In genomic region chr5:64663766-64664165, GRCm38 (mm10) we compare ENCODE assay signal across 27 mouse cellular contexts.
A peak's percentile ranks its signal among the peaks of the same experiment; 100 is the strongest.
DNase-seq lines count a peak whose midpoint lies in the region; ATAC-seq and TF ChIP-seq lines count a peak whose summit lies in the region.
"Had no signal": no experiment of that assay in that cellular context is flagged by ENCODE, and none has a peak within 500 bp of the region (broad histone marks: within the 10 kb centered on the region; RNA-seq: fewer than 3 reads in every experiment).

No protein-coding gene starts in this region.

- DNase-seq in kidney, adult 2 months, result peak; percentile 62
- peak; percentile 13 for DNase-seq in kidney, postnatal 14 days
- DNase-seq in adipocyte (ENCODE audit: low spot score), result peak; percentile 7
- no peak for DNase-seq in gastrocnemius, postnatal 36 days
- DNase-seq: adrenal gland, adult 8-10 months; adrenal gland, postnatal 25 days; cerebellum, adult 11-12 months; cerebellum, adult 8-10 months; cerebellum, postnatal 10 days; cerebellum, postnatal 36 days; embryo, embryonic 11 days; gastrocnemius, postnatal 25 days; heart, postnatal 10 days; heart, postnatal 36 days had no signal

- H3K9ac ChIP-seq in kidney, embryonic 14.5 days (ENCODE audit: low read depth, low read length), result no peak overlapping the region
- no peak overlapping the region for H3K9ac ChIP-seq in kidney, embryonic 16.5 days (replicated peaks; ENCODE audit: low read length)
- H3K9ac ChIP-seq: embryonic facial prominence, embryonic 13.5 days; forebrain, embryonic 12.5 days; forebrain, embryonic 15.5 days; heart, embryonic 12.5 days; heart, embryonic 15.5 days; hindbrain, embryonic 13.5 days had no signal

- H3K4me2 ChIP-seq in kidney, embryonic 14.5 days (replicated peaks; ENCODE audit: low read depth, low read length), result no peak overlapping the region
- H3K4me2 ChIP-seq in kidney, embryonic 16.5 days (replicated peaks; ENCODE audit: low read depth, low read length), result no peak overlapping the region
- H3K4me2 ChIP-seq: embryonic facial prominence, embryonic 13.5 days; forebrain, embryonic 12.5 days; forebrain, embryonic 15.5 days; heart, embryonic 12.5 days; heart, embryonic 15.5 days; hindbrain, embryonic 13.5 days had no signal

- intact Hi-C loops in gastrocnemius, postnatal 36 days (cut with DNase I), result no loop called here

- H3K36me3 ChIP-seq in kidney, adult 2 months (ENCODE audit: control insufficient read depth, insufficient read depth, low read length), result no peaks in the 10 kb centered on the region
- no peaks in the 10 kb centered on the region for H3K36me3 ChIP-seq in kidney, embryonic 14.5 days (ENCODE audit: control insufficient read depth, insufficient read depth, low read length)
- H3K36me3 ChIP-seq in kidney, embryonic 16.5 days (ENCODE audit: insufficient read depth, low read length), result no peaks in the 10 kb centered on the region
- H3K36me3 ChIP-seq: embryonic facial prominence, embryonic 10.5 days; embryonic facial prominence, embryonic 13.5 days; forebrain, embryonic 12.5 days; forebrain, embryonic 15.5 days; heart, embryonic 12.5 days; heart, embryonic 15.5 days; hindbrain, embryonic 10.5 days; hindbrain, embryonic 13.5 days had no signal

- no peak for TF ChIP-seq CTCF in kidney, adult 2 months (conservative IDR thresholded peaks at IDR 0.05; ENCODE audit: insufficient read depth, insufficient read length, low read depth, low read length)

- no peaks in the 10 kb centered on the region for H3K9me3 ChIP-seq in kidney, embryonic 14.5 days (ENCODE audit: control insufficient read depth, low read length)
- H3K9me3 ChIP-seq in kidney, embryonic 16.5 days (ENCODE audit: low read length), result no peaks in the 10 kb centered on the region
- H3K9me3 ChIP-seq: embryonic facial prominence, embryonic 10.5 days; embryonic facial prominence, embryonic 13.5 days; forebrain, embryonic 12.5 days; forebrain, embryonic 15.5 days; heart, embryonic 12.5 days; heart, embryonic 15.5 days; hindbrain, embryonic 10.5 days; hindbrain, embryonic 13.5 days had no signal

- whole genome bisulfite sequencing in kidney, adult 2 months, result 42% methylated on average over 1 of the region's 1 CpGs
- WGBS in kidney, embryonic 14.5 days, result 89% methylated on average over 1 of the region's 1 CpGs
- 85% methylated on average over 1 of the region's 1 CpGs for WGBS in kidney, embryonic 16.5 days

- no peak for TF ChIP-seq POLR2A in kidney, adult 2 months (IDR thresholded peaks at IDR 0.05; ENCODE audit: low read depth, low read length)

- peaks cover 3% of the 10 kb centered on the region; the same call in 1 of the 2 replicates for H3K4me1 ChIP-seq in kidney, adult 2 months (ENCODE audit: control insufficient read depth, insufficient read depth, low read length)
- no peaks in the 10 kb centered on the region; the same call in 1 of the 2 replicates for H3K4me1 ChIP-seq in kidney, embryonic 14.5 days (ENCODE audit: control insufficient read depth, insufficient read depth, low read length)
- H3K4me1 ChIP-seq in kidney, embryonic 16.5 days (ENCODE audit: insufficient read depth, low read length), result peaks cover 3% of the 10 kb centered on the region; the same call in 1 of the 2 replicates
- H3K4me1 ChIP-seq: embryonic facial prominence, embryonic 13.5 days; forebrain, embryonic 12.5 days; heart, embryonic 12.5 days; heart, embryonic 15.5 days; hindbrain, embryonic 13.5 days had no signal

- ATAC-seq in kidney, embryonic 14.5 days (ENCODE audit: low FRiP score, low TSS enrichment), result no peak
- ATAC-seq in kidney, embryonic 16.5 days (ENCODE audit: low FRiP score, low TSS enrichment), result no peak
- ATAC-seq: CD4-positive, CD25-positive, alpha-beta regulatory T cell, adult 4 months; forebrain, embryonic 15.5 days; hindbrain, embryonic 16.5 days had no signal

- H3K27me3 ChIP-seq in kidney, adult 2 months (replicated peaks; ENCODE audit: control insufficient read depth, insufficient read depth, low read length), result no peaks in the 10 kb centered on the region
- H3K27me3 ChIP-seq in kidney, embryonic 14.5 days (ENCODE audit: control insufficient read depth, insufficient read depth, low read length), result no peaks in the 10 kb centered on the region
- no peaks in the 10 kb centered on the region for H3K27me3 ChIP-seq in kidney, embryonic 16.5 days (ENCODE audit: insufficient read depth, low read length)
- H3K27me3 ChIP-seq: embryonic facial prominence, embryonic 13.5 days; forebrain, embryonic 12.5 days; forebrain, embryonic 15.5 days; heart, embryonic 12.5 days; heart, embryonic 15.5 days; hindbrain, embryonic 13.5 days had no signal

- no peak overlapping the region for H3K4me3 ChIP-seq in kidney, adult 2 months (ENCODE audit: insufficient read depth, low read depth, low read length)
- no peak overlapping the region for H3K4me3 ChIP-seq in kidney, embryonic 14.5 days (ENCODE audit: low read length)
- no peak overlapping the region for H3K4me3 ChIP-seq in kidney, embryonic 16.5 days (ENCODE audit: low read length)
- H3K4me3 ChIP-seq: embryonic facial prominence, embryonic 10.5 days; embryonic facial prominence, embryonic 13.5 days; erythroblast, embryonic 14.5 days; forebrain, embryonic 12.5 days; forebrain, embryonic 15.5 days; heart, embryonic 12.5 days; heart, embryonic 15.5 days; hindbrain, embryonic 10.5 days; hindbrain, embryonic 13.5 days had no signal

- no peak overlapping the region for H3K27ac ChIP-seq in kidney, adult 2 months (ENCODE audit: insufficient read depth, low read depth, low read length)
- H3K27ac ChIP-seq in kidney, embryonic 14.5 days (ENCODE audit: low read depth, low read length), result no peak overlapping the region
- H3K27ac ChIP-seq in kidney, embryonic 16.5 days (ENCODE audit: low read length), result no peak overlapping the region
- H3K27ac ChIP-seq: embryonic facial prominence, embryonic 10.5 days; embryonic facial prominence, embryonic 13.5 days; forebrain, embryonic 12.5 days; forebrain, embryonic 15.5 days; heart, embryonic 15.5 days; hindbrain, embryonic 10.5 days; hindbrain, embryonic 13.5 days had no signal

Comparison
In these comparisons a context has a peak if more than half of its experiments do, and no peak if none do; other contexts are left out.
1. DNase-seq: peak in kidney, adult 2 months (single experiment), kidney, postnatal 14 days (single experiment) and adipocyte (single experiment); none in gastrocnemius, postnatal 36 days (0 of 2).